Mouse (Mus musculus): Measurements from ENCODE around the gene Adcy2.

- TF ChIP-seq CTCF (IDR thresholded peaks at IDR 0.05; ENCODE audit: low read depth, low read length) (no peak), POLR2A (IDR thresholded peaks at IDR 0.05; ENCODE audit: insufficient read depth, low read length) (no peak)
Observed at GRCm38 (mm10) chr13:68597199-68597598, 402.1 kb downstream of the Adcy2 start, which contains the start of gene 1700001L19Rik.

Measured in ES-Bruce4 (cell line).